Mouse (Mus musculus) c-Kit-positive CD71-positive TER-119-negative erythroid progenitor cells, embryonic 14.5 days (primary cell): ENCODE results near the gene Mrto4.
A peak's percentile ranks its signal among the peaks of the same experiment; 100 is the strongest.

Experiments
- DNase-seq: peaks from one replicate; pipeline ENCODE4 v3.0.0-alpha.2; 2013; ENCODE audit warnings: low read depth

The Mrto4 gene

GRCm38 (mm10) chr4:139340835-139341234 lies 11.5 kb downstream of the Mrto4 start:
- DNase-seq, result no peak

- no peak for DNase-seq
Measured at GRCm38 (mm10) chr4:139338145-139338544, 14.2 kb downstream of the Mrto4 start.

GRCm38 (mm10) chr4:139336822-139337483 lies 15.4 kb downstream of the Mrto4 start:
- peak; percentile 98 for DNase-seq

DNA sequence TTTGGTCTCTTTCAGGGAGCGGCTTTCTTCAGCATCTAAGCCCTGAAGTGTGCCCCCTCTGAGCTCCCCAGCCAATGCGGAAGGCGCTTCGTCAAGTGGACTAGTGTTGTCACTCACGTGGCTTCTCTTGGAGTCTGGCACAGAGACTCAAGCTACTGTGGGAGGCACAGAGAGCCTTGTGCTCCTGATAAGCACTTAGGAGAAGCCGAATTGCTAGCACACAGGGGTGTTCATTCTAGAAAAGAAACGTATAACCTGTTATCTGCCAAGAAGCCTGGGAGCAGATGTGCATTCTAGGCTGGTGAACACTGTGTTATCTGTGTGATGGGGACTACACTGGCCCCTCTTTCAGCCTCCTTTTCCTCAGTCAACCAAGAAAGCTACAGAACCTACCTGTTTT lies 16.9 kb downstream of the Mrto4 start:
- DNase-seq, result peak; percentile 85

DNA sequence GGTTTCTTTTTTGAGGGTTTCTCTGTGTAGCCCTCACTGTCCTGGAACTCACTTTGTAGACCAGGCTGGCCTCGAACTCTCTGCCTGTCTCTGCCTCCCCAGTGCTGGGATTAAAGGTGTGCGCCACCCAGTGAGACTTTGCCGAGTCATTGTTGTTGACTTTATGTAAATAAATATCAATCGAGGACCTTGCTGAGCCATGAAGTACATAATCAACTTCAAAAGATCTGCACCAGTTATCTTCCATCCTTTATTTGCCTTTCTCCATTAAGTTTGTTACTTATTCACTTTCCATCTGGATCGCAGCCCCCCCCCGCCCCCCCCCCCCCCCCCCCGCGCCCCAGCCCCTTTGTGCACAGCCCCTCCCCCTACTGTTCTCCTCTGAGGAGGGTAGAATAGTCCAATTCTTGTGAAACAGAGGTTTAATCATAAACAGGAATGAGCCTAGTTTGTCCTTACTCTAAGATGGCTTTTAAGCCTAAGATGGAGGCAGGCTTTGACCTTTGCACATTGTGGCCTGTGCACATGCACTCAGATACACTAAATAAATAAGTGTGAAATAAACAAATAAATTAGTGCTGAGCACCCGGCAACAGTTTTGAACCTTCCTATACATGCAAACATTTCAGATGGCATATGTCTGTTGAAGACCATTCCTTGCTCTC lies 17.6 kb downstream of the Mrto4 start:
- DNase-seq, result no peak

GRCm38 (mm10) chr4:139330605-139331004 lies 21.8 kb downstream of the Mrto4 start:
- peak; percentile 98 for DNase-seq

- no peak for DNase-seq
Measured at GRCm38 (mm10) chr4:139319740-139320139, 32.6 kb downstream of the Mrto4 start.

GRCm38 (mm10) chr4:139318449-139318848 lies 33.9 kb downstream of the Mrto4 start:
- DNase-seq, result no peak

DNA sequence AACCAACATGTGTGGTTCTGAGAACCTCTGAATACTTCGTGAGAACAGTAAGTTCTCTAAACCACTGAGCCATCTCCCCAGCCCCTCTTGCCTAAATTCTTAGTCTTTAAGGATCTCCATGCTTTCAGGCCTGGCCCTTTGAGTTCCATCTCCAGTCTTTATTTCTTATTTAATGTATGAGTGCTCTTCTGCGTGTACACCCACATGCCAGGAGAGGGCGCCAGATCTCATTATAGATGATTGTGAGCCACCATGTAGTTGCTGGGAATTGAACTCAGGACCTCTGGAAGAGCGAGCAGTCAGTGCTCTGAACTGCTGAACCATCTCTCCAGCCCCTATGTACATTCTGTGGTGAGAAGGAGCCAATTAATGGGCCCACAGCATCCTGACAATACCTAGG lies 39.7 kb downstream of the Mrto4 start:
- peak; percentile 61 for DNase-seq

GRCm38 (mm10) chr4:139311707-139312106 lies 40.7 kb downstream of the Mrto4 start:
- no peak for DNase-seq

DNA sequence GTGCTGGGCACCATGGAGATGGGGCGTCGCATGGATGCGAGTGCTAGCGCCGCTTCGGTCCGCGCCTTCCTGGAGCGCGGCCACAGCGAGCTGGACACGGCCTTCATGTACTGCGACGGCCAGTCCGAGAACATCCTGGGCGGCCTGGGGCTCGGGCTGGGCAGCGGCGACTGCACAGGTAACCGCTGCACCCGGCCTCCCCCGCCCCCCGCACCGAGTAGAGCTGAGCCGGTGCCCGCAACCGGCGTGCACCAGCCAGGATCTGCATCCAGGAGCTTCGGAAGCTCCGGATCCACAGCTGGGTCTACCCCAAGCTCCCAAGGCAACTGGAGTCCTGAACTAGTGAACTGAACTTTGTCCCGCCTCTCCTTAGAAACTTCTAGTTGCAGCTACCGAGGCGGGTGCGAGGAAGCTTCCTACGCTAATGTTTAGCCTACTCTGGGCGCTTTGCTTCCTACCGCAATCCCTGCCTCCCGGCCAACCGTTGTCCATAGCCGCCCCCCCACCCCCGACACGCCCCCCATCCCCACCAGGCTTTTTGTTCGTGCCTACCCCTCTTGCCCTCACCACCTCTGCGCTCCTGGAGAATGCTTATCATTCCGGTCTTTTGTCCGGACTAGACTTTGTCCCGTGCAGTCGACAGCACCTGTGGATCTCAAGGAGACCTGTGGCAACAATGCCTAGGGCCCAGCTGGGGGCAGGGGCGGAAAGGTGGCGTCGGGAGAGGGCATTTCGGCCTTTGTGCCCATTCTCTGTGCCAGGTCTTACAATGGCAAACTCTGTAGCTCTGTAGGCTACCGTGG lies 41.3 kb downstream of the Mrto4 start:
- no peak for DNase-seq

DNA sequence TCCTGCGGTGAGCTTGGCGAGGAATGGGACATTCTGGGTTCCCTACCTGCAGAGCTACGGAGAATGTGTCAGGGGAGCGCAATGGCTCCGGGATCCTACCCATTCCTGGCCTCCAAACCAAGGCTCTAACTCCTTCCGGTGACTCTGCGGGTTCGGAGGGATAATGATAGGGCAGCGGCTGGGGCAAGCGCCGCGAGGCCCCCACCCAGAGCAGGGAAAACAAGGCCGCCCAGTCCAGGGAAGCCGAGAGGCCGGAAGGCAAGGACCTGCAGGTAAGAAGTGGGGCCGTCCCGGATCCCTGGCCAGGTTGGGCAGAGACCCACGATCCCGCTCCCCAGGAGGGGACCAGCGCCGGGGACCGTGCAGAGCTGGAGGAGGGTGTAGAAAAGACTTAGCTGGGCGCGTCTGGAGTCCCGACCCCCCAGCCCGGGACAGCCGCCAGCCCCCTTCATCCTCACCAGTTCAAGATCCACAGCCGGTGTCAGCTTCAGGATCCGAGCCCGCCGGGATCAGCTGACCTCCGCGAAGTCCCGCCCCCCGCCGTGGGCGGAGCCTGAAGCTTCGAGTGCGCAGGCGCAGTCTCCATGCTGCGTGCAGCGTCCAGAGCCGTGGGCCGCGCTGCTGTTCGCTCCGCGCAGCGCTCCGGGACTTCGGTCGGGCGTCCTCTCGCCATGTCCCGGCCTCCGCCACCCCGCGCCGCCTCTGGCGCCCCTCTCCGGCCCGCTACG lies 42.0 kb downstream of the Mrto4 start, which contains the start of the genes Pqlc2 and Akr7a5:
TSS of gene Pqlc2 (minus strand) at position 538 of the 728 bp plus-strand sequence.
TSS of gene Akr7a5 (plus strand) at position 574 of the 728 bp plus-strand sequence.
- peak; percentile 86 for DNase-seq

GRCm38 (mm10) chr4:139309651-139310050 lies 42.7 kb downstream of the Mrto4 start:
- no peak for DNase-seq

DNA sequence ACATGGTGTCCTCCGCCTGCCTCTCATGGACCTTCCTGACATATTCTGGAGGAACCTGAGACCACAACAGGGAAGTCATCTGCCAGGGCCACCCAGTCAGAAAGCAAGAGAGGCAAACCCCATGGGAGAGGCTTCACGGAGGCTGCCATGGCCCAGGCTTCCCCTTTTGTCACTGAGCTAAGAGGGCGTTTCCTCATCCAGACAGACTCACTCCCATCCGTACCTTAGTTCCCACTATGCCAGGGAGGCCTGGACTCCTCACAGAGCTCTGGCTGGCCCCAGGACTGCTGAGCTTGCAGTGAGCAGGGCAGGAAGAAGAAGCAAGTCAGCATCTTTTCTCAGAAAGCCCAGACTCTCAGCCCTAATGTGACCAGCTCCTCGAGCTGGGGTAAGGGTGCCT lies 44.5 kb downstream of the Mrto4 start:
- no peak for DNase-seq

DNA sequence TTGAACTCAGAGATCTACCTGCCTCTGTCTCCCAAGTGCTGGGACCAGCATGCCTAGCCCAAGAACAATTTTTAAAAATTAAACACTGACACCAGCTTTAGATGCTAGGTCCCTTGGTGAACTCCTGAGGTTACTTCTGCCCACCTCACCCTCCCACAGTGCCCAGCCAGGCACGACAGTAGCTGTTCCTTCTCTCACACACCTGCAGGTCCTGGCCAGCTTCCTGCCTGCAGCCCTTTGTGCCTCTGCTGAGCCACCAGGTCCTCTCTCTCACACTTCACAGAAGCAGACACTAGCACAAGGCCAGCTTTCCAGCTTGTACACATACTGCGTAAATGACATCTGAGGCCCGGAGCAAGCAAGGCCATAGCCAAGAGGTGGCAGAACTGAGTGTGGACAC lies 46.9 kb downstream of the Mrto4 start:
- no peak for DNase-seq

- no peak for DNase-seq
Measured at GRCm38 (mm10) chr4:139302241-139302640, 50.1 kb downstream of the Mrto4 start.

DNA sequence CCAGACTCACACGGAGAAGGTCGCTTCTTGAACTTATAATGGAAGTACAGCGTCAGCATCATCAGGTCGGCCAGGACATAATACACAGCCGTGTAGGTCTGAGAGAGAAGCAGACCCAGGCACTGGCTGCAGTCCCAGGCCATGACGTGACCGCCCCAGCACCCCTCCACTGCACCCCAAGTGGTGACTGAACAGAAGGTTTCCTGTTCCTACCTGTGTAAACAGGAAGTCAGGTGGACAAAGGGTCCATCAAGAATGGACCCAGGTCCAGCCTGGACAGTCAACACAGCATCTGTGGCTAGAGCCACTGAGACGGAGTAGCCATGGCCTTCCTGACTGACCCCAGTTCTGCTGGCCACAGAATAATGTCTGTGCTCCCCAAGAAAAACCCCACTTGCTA lies 50.6 kb downstream of the Mrto4 start:
- DNase-seq, result no peak

GRCm38 (mm10) chr4:139298671-139299366 lies 53.6 kb downstream of the Mrto4 start:
- DNase-seq, result no peak

DNA sequence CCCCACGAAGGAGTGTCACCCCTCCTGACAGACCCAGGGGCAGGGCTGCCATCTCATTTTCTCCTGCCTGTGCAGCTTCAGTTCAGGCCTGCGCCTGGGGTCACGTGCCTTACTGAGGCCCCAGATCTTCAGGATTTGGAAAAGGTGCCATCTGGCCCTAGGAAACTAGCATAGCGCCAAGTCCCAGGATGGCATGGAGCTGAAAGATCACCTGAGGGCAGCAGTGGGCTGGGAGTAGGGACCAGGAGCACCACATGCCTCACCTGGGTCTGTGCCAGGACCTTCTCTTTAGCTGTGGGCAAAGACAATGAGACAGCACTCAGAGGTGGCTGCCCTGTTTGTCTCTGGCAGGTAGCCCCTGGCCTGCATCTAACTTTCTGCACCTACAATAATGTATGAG lies 54.8 kb downstream of the Mrto4 start:
- no peak for DNase-seq
